Mouse (Mus musculus): ENCODE measurements at regions not wholly inside any gene's neighbourhood (a gene's known extent, or its start where the extent isn't known, plus 50 kb on each side); places are given as distances from the start of the nearest gene placed in this dataset.

GRCm38 (mm10) chr2:169524429-169524828 is 63.1 kb downstream of the Gm11011 start:
- no peak for DNase-seq (ENCODE audit: low spot score in 2 of 2)

GRCm38 (mm10) chr2:169519941-169520340 is 67.6 kb downstream of the Gm11011 start:
- no peak for DNase-seq (ENCODE audit: low spot score in 2 of 2)

- no peak for DNase-seq (ENCODE audit: low spot score in 2 of 2)
Measured at GRCm38 (mm10) chr2:169515350-169515749, 72.2 kb downstream of the Gm11011 start.

GRCm38 (mm10) chr2:169510741-169511140 is 76.8 kb downstream of the Gm11011 start:
- no peak for DNase-seq (ENCODE audit: low spot score in 2 of 2)

- DNase-seq (ENCODE audit: low spot score in 2 of 2): no peak
Measured at GRCm38 (mm10) chr2:169509406-169509805, 78.1 kb downstream of the Gm11011 start.

- no peak for DNase-seq (ENCODE audit: low spot score in 2 of 2)
Measured at GRCm38 (mm10) chr2:169504416-169505057, 83.0 kb downstream of the Gm11011 start.

- no peak for DNase-seq (ENCODE audit: low spot score in 2 of 2)
Measured at GRCm38 (mm10) chr2:169503598-169503958, 84.0 kb downstream of the Gm11011 start.

- DNase-seq (ENCODE audit: low spot score in 2 of 2): no peak
Measured at GRCm38 (mm10) chr2:169502717-169503597, 84.6 kb downstream of the Gm11011 start.

- no peak for DNase-seq (ENCODE audit: low spot score in 2 of 2)
Measured at GRCm38 (mm10) chr2:169501736-169502340, 85.7 kb downstream of the Gm11011 start.

GRCm38 (mm10) chr2:169495368-169495767 is 92.2 kb downstream of the Gm11011 start:
- DNase-seq (ENCODE audit: low spot score in 2 of 2): no peak

- no peak for DNase-seq (ENCODE audit: low spot score in 2 of 2)
Measured at GRCm38 (mm10) chr2:169494503-169495311, 92.8 kb downstream of the Gm11011 start.

GRCm38 (mm10) chr2:169493609-169494275 is 93.8 kb downstream of the Gm11011 start:
- no peak for DNase-seq (ENCODE audit: low spot score in 2 of 2)

GRCm38 (mm10) chr2:169483934-169484333 is 103.6 kb downstream of the Gm11011 start:
- DNase-seq (ENCODE audit: low spot score in 2 of 2): no peak

- DNase-seq (ENCODE audit: low spot score in 2 of 2): no peak
Measured at GRCm38 (mm10) chr2:169481731-169482465, 105.6 kb downstream of the Gm11011 start.

- DNase-seq (ENCODE audit: low spot score in 2 of 2): no peak
Measured at GRCm38 (mm10) chr2:169474418-169475112, 113.0 kb downstream of the Gm11011 start.

- no peak for DNase-seq (ENCODE audit: low spot score in 2 of 2)
Measured at GRCm38 (mm10) chr2:169469538-169469937, 118.0 kb downstream of the Gm11011 start.

GRCm38 (mm10) chr2:169467621-169468020 is 119.9 kb downstream of the Gm11011 start:
- DNase-seq (ENCODE audit: low spot score in 2 of 2): no peak

GRCm38 (mm10) chr2:169464106-169464505 is 123.4 kb downstream of the Gm11011 start:
- no peak for DNase-seq (ENCODE audit: low spot score in 2 of 2)

- DNase-seq (ENCODE audit: low spot score in 2 of 2): no peak
Measured at GRCm38 (mm10) chr2:169461491-169462039, 126.0 kb downstream of the Gm11011 start.

Data from layer of hippocampus, adult 8-10 months (tissue).